Comparison of ENCODE assay signal across 2 mouse cellular contexts in the genomic region with DNA sequence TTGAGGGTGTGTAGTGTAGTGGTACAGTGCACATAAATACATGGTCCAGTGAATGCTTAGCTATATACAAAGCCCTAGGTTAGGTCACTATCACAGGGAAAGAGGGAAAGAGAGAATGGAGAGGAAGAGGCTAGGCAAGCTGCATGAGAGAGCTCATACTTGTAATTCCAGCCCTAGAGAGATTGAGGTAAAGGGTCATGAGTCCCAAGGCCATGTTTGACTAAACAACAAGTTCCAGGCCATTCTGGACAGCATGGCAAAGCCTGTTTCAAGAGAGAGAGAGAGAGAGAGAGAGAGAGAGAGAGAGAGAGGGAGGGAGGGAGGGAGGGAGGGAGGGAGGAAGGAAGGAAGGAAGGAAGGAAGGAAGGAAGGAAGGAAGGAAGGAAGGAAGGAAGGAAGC.
DNase-seq lines count a peak whose midpoint lies in the region; ATAC-seq and TF ChIP-seq lines count a peak whose summit lies in the region.
"Not testable (repeated sequence)": the region's sequence is repeated elsewhere in the genome, so short reads cannot be mapped to it uniquely, and the experiment has no call there.

No protein-coding gene starts in this region.

- not testable (repeated sequence) for H3K4me3 ChIP-seq in liver, adult 2 months (ENCODE audit: insufficient read depth, low read depth, low read length); liver, postnatal 0 days (ENCODE audit: low read depth, low read length)

- H3K27me3 ChIP-seq in liver, adult 2 months (ENCODE audit: control insufficient read depth, insufficient read depth, low read length); liver, postnatal 0 days (ENCODE audit: insufficient read depth, low read length): not testable (repeated sequence)

- H3K79me2 ChIP-seq in liver, adult 2 months (ENCODE audit: control insufficient read depth, insufficient read depth, low read length): not testable (repeated sequence)

- TF ChIP-seq EP300 in liver, postnatal 0 days (IDR thresholded peaks at IDR 0.05; ENCODE audit: low read depth): not testable (repeated sequence)

- H3K9ac ChIP-seq in liver, adult 2 months (ENCODE audit: low read depth, low read length); liver, postnatal 0 days (replicated peaks): not testable (repeated sequence)

- H3K36me3 ChIP-seq in liver, adult 2 months (ENCODE audit: control insufficient read depth, insufficient read depth, low read length); liver, postnatal 0 days (replicated peaks; ENCODE audit: insufficient read depth, low read length): not testable (repeated sequence)

- 0 out of 2 replicates have a peak, but pooled peaks have one; percentile 51 for ATAC-seq in liver, postnatal 0 days

- not testable (repeated sequence) for TF ChIP-seq CTCF in liver, adult 2 months (IDR thresholded peaks at IDR 0.05; ENCODE audit: low read depth, low read length); liver, postnatal 0 days (IDR thresholded peaks at IDR 0.05; ENCODE audit: low read depth)

- not testable (repeated sequence) for H3K4me2 ChIP-seq in liver, postnatal 0 days (ENCODE audit: low read depth, low read length)

- not testable (repeated sequence) for H3K9me3 ChIP-seq in liver, postnatal 0 days (ENCODE audit: low read length)

- not testable (repeated sequence) for TF ChIP-seq POLR2A in liver, adult 2 months (IDR thresholded peaks at IDR 0.05; ENCODE audit: extremely low read depth, insufficient read depth, low read length)

- not testable (repeated sequence) for H3K27ac ChIP-seq in liver, adult 2 months (replicated peaks; ENCODE audit: insufficient read depth, low read depth, low read length); liver, postnatal 0 days (ENCODE audit: low read depth)

- DNase-seq in liver, adult 2 months (ENCODE audit: extremely low read depth, low read depth, low spot score): peak; percentile 77
- DNase-seq in liver, postnatal 0 days: not testable (repeated sequence)

- not testable (repeated sequence) for H3K4me1 ChIP-seq in liver, adult 2 months (ENCODE audit: control insufficient read depth, insufficient read depth, low read length); liver, postnatal 0 days (ENCODE audit: insufficient read depth)
